Mouse (Mus musculus) CH12.LX (cell line): ENCODE data around the gene Tspan5. TPM values are rescaled to one million over a fixed set of nuclear protein-coding genes. Genes with fewer than 3 reads are reported as not detected.
A peak's percentile ranks its signal among the peaks of the same experiment; 100 is the strongest.

ENCODE experiments used
- DNase-seq: peaks from one replicate; pipeline ENCODE4 v3.0.0-alpha.2; 2013; ENCODE audit errors: extremely low read depth
- H3K27ac ChIP-seq: 2 replicates; pipeline ENCODE4 v1.5.1; 2012; ENCODE audit warnings: low read depth, mild to moderate bottlenecking, control low read depth, moderate library complexity; ENCODE audit not compliant: insufficient read depth
- H3K27me3 ChIP-seq: replicated peaks from 2 replicates; pipeline ENCODE3; 2012; ENCODE audit warnings: inconsistent platforms
- H3K36me3 ChIP-seq, 2 experiments: replicated peaks in 1 of 2; 2 replicates each; pipeline versions ENCODE3 to v1.6.1; 2012; ENCODE audit warnings: inconsistent platforms in 1 of 2, low read length in 1 of 2, mild to moderate bottlenecking in 1 of 2, mixed read lengths in 1 of 2, moderate library complexity in 1 of 2; ENCODE audit not compliant: control insufficient read depth in 1 of 2, insufficient read depth in 1 of 2
- H3K4me1 ChIP-seq, 2 experiments: 2 replicates each; pipeline ENCODE4 v1.6.1; 2012; ENCODE audit warnings: inconsistent platforms in 1 of 2, moderate library complexity in 1 of 2; ENCODE audit not compliant: insufficient read depth in 2 of 2, control insufficient read depth in 1 of 2
- H3K4me2 ChIP-seq: 2 replicates; pipeline ENCODE4 v1.6.1; 2012; ENCODE audit warnings: low read depth, mild to moderate bottlenecking, control low read depth; ENCODE audit not compliant: poor library complexity, insufficient read depth, severe bottlenecking
- H3K4me3 ChIP-seq, 3 experiments: fragments of 150-350 bp in 1 of 3; sonication (generic) in 1 of 3; replicated peaks in 1 of 3; 2 replicates each; pipeline versions ENCODE3 to v1.5.1; 2011 to 2012; ENCODE audit warnings: low read depth in 2 of 3, low read length in 2 of 3, mild to moderate bottlenecking in 2 of 3, moderate library complexity in 2 of 3, control low read depth in 1 of 3, improper control_type of control experiment in 1 of 3, inconsistent platforms in 1 of 3, mixed read lengths in 1 of 3; ENCODE audit not compliant: poor library complexity in 1 of 3
- H3K79me2 ChIP-seq: replicated peaks from 2 replicates; pipeline ENCODE4 v1.6.1; 2012; ENCODE audit warnings: mild to moderate bottlenecking, moderate library complexity; ENCODE audit not compliant: control insufficient read depth, poor library complexity, insufficient read depth, severe bottlenecking; ENCODE audit errors: extremely low read depth
- H3K9ac ChIP-seq: 2 replicates; pipeline ENCODE4 v1.6.1; 2012; ENCODE audit warnings: low read depth, mild to moderate bottlenecking, control low read depth, moderate library complexity; ENCODE audit not compliant: insufficient read depth
- H3K9me3 ChIP-seq: replicated peaks from 2 replicates; pipeline ENCODE3; 2012; ENCODE audit warnings: low read length, inconsistent platforms, mixed read lengths
- BHLHE40 ChIP-seq: IDR thresholded peaks from 2 replicates; pipeline ENCODE4 v1.6.1; 2011; ENCODE audit warnings: mild to moderate bottlenecking, low read depth, low read length, improper control_type of control experiment
- CHD1 ChIP-seq: IDR thresholded peaks from 2 replicates; pipeline ENCODE4 v1.6.1; 2012; ENCODE audit warnings: low read depth, low read length, improper control_type of control experiment, inconsistent platforms
- CTCF ChIP-seq, 2 experiments: IDR thresholded peaks in 1 of 2; conservative IDR thresholded peaks in 1 of 2; 2 replicates each; pipeline ENCODE4 v1.5.1; 2011 to 2012; ENCODE audit warnings: low read depth in 2 of 2, low read length in 2 of 2, improper control_type of control experiment in 1 of 2, inconsistent platforms in 1 of 2, mild to moderate bottlenecking in 1 of 2, moderate library complexity in 1 of 2
- E2F4 ChIP-seq: IDR thresholded peaks from 2 replicates; pipeline ENCODE4 v1.6.1; 2011; ENCODE audit warnings: low read depth, low read length, improper control_type of control experiment; ENCODE audit not compliant: insufficient replicate concordance
- ELF1 ChIP-seq: IDR thresholded peaks from 2 replicates; pipeline ENCODE4 v1.6.1; 2014; ENCODE audit warnings: low read depth, mild to moderate bottlenecking, inconsistent platforms, low read length, improper control_type of control experiment
- EP300 ChIP-seq: IDR thresholded peaks from 2 replicates; pipeline ENCODE4 v1.6.1; 2011; ENCODE audit warnings: low read length, improper control_type of control experiment
- HCFC1 ChIP-seq: IDR thresholded peaks from 2 replicates; pipeline ENCODE4 v1.6.1; 2012; ENCODE audit warnings: low read depth, mild to moderate bottlenecking, inconsistent platforms, low read length, improper control_type of control experiment
- IRF4 ChIP-seq: IDR thresholded peaks from 2 replicates; pipeline ENCODE4 v1.6.1; 2014; ENCODE audit warnings: low read depth, mild to moderate bottlenecking, inconsistent platforms, low read length, improper control_type of control experiment
- KAT2A ChIP-seq: IDR thresholded peaks from 2 replicates; pipeline ENCODE4 v1.6.1; 2012; ENCODE audit warnings: low read length, improper control_type of control experiment, inconsistent platforms; ENCODE audit not compliant: insufficient replicate concordance
- MAFK ChIP-seq: IDR thresholded peaks from 2 replicates; pipeline ENCODE4 v1.6.1; 2011; ENCODE audit warnings: low read length, improper control_type of control experiment; ENCODE audit not compliant: insufficient replicate concordance
- MXI1 ChIP-seq: IDR thresholded peaks from 2 replicates; pipeline ENCODE4 v1.6.1; 2011; ENCODE audit warnings: mild to moderate bottlenecking, low read depth, low read length, improper control_type of control experiment
- MYC ChIP-seq: IDR thresholded peaks from 2 replicates; pipeline ENCODE4 v1.6.1; 2011; ENCODE audit warnings: low read depth, mild to moderate bottlenecking, improper control_type of control experiment, low read length
- NELFE ChIP-seq: IDR thresholded peaks from 2 replicates; pipeline ENCODE4 v1.6.1; 2011; ENCODE audit warnings: low read depth, low read length, improper control_type of control experiment
- NRF1 ChIP-seq: IDR thresholded peaks from 2 replicates; pipeline ENCODE4 v1.6.1; 2014; ENCODE audit warnings: low read depth, mild to moderate bottlenecking, inconsistent platforms, low read length, improper control_type of control experiment, moderate library complexity
- PAX5 ChIP-seq: IDR thresholded peaks from 2 replicates; pipeline ENCODE4 v1.6.1; 2012; ENCODE audit warnings: low read length, inconsistent platforms, mixed read lengths
- POLR2A ChIP-seq: IDR thresholded peaks from 2 replicates; pipeline ENCODE4 v1.6.1; 2011; ENCODE audit warnings: low read depth, mild to moderate bottlenecking, improper control_type of control experiment, low read length
- RAD21 ChIP-seq: IDR thresholded peaks from 2 replicates; pipeline ENCODE4 v1.6.1; 2011; ENCODE audit warnings: low read depth, mild to moderate bottlenecking, low read length, improper control_type of control experiment, moderate library complexity
- RCOR1 ChIP-seq: conservative IDR thresholded peaks from 2 replicates; pipeline ENCODE4 v1.6.1; 2012; ENCODE audit warnings: low read depth, mild to moderate bottlenecking, inconsistent platforms, low read length, improper control_type of control experiment
- SIN3A ChIP-seq: IDR thresholded peaks from 2 replicates; pipeline ENCODE4 v1.6.1; 2012; ENCODE audit warnings: low read length, improper control_type of control experiment, inconsistent platforms
- SMC3 ChIP-seq: IDR thresholded peaks from 2 replicates; pipeline ENCODE4 v1.6.1; 2011; ENCODE audit warnings: low read depth, low read length, improper control_type of control experiment
- TBP ChIP-seq: conservative IDR thresholded peaks from 2 replicates; pipeline ENCODE4 v1.6.1; 2011; ENCODE audit warnings: low read depth, low read length, improper control_type of control experiment
- TCF12 ChIP-seq: IDR thresholded peaks from 2 replicates; pipeline ENCODE4 v1.6.1; 2014; ENCODE audit warnings: low read depth, mild to moderate bottlenecking, inconsistent platforms, low read length, improper control_type of control experiment
- USF1 ChIP-seq: IDR thresholded peaks from 2 replicates; pipeline ENCODE4 v1.6.1; 2014; ENCODE audit warnings: low read depth, mild to moderate bottlenecking, inconsistent platforms, low read length, improper control_type of control experiment
- USF2 ChIP-seq: conservative IDR thresholded peaks from 2 replicates; pipeline ENCODE4 v1.6.1; 2011; ENCODE audit warnings: low read depth, low read length, improper control_type of control experiment
- ZC3H11A ChIP-seq: IDR thresholded peaks from 2 replicates; pipeline ENCODE4 v1.6.1; 2012; ENCODE audit warnings: low read depth, mild to moderate bottlenecking, inconsistent platforms, low read length, improper control_type of control experiment
- ZKSCAN1 ChIP-seq: IDR thresholded peaks from 2 replicates; pipeline ENCODE4 v1.6.1; 2012; ENCODE audit warnings: low read depth, inconsistent platforms, low read length, improper control_type of control experiment, borderline replicate concordance
- ZMIZ1 ChIP-seq: IDR thresholded peaks from 2 replicates; pipeline ENCODE4 v1.6.1; 2012; ENCODE audit warnings: low read depth, mild to moderate bottlenecking, inconsistent platforms, low read length, improper control_type of control experiment
- ZNF384 ChIP-seq: IDR thresholded peaks from 2 replicates; pipeline ENCODE4 v1.6.1; 2012; ENCODE audit warnings: low read depth, low read length, improper control_type of control experiment, inconsistent platforms
- dilution Hi-C: fragments of 300-500 bp; cut with MboI; formaldehyde crosslinking; loops from 2 replicates; pipeline ENCODE4 v1.14.3; 2020; ENCODE audit warnings: low sequenced_read_pairs; ENCODE audit not compliant: extremely low pct_unique_long_range_greater_than_20kb, extremely low pct_ligation_motif_present
- in situ Hi-C: fragments of 300-500 bp; cut with MboI; formaldehyde crosslinking; loops from 3 replicates; pipeline ENCODE4 v1.14.3; 2019; ENCODE audit warnings: low sequenced_read_pairs, low pct_ligation_motif_present, low pct_unique_long_range_greater_than_20kb, mixed read lengths
- polyA plus RNA-seq: library from polyadenylated mRNA; unstranded; fragments of >175 nt; gene quantifications from 2 replicates; pipeline ENCODE4 v1.2.1, GENCODE M21; 2012; ENCODE audit warnings: low read depth; ENCODE audit not compliant: insufficient read length
- total RNA-seq, 2 experiments: library from RNA; depleted of rRNA; stranded (reverse); fragments of 300-350 nt in 1 of 2; fragments of >200 nt in 1 of 2; gene quantifications; 2 replicates each; pipeline ENCODE4 v1.2.3; 2012 to 2014

Tspan5 gene
- total and polyA plus RNA-seq, 3 experiments, result 17.2 to 43.1 (median 25.9) TPM

DNA sequence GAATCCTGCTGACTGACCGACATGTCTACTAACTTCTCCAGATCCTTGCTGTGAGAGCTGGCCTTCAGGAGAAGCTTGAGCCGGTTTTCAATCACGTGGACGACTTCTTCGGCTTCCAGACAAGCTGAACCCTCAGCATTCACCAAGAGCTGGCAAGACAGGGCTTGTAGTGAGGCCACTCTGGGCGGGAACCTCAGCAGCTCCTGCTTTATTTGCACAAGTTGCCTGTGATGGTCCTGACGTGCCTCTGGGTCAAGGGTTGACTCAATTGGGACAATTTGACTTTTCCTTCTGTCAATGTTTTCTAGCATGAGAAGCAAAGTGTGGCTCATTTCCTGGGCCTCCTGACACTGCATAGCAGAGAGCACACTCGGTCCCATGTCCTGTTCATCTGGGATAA is 194.8 kb downstream of the Tspan5 start:
- Histone ChIP-seq H3K4me1 (no peaks in the 10 kb centered on the region), H3K79me2 (no peaks in the 10 kb centered on the region), H3K9me3 (no peaks in the 10 kb centered on the region), H3K27me3 (no peaks in the 10 kb centered on the region), H3K4me3 (no peak overlapping the region), H3K9ac (no peak overlapping the region), H3K36me3 (peaks cover 5 to 37% of the 10 kb centered on the region in 2 experiments), H3K4me2 (no peak overlapping the region), H3K27ac (no peak overlapping the region)
- dilution Hi-C loops, result no loop called here
- in situ Hi-C loops, result no loop called here
- TF ChIP-seq ELF1 (no peak), CHD1 (no peak), USF2 (no peak)
- DNase-seq, result no peak

DNA sequence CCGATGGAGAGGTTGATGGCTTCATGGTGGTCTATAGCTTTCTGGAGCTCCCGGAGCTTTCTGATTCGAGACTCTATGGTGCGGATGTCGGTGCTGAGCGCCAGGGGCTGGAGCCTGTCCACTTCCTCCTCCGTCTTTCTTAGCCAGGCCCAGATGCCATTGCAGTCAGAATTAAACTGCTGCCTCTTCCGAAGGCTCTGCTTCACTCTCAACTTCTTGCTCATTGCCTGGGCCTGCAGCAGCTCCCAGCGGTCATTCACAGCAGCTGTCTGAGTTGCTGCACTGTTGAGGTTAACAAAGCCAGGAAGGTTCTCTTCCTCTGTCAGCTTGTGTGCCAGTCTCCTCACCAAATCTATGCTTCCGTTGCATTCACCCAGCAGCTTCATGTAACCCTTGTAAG is 195.2 kb downstream of the Tspan5 start:
- Histone ChIP-seq H3K4me3 (no peak overlapping the region), H3K9ac (no peak overlapping the region), H3K4me1 (no peaks in the 10 kb centered on the region), H3K36me3 (peaks cover 5 to 38% of the 10 kb centered on the region in 2 experiments), H3K9me3 (no peaks in the 10 kb centered on the region), H3K79me2 (no peaks in the 10 kb centered on the region), H3K27me3 (no peaks in the 10 kb centered on the region), H3K27ac (no peak overlapping the region), H3K4me2 (no peak overlapping the region)
- no peak for TF ChIP-seq ZMIZ1
- no peak for TF ChIP-seq TBP
- no peak for TF ChIP-seq EP300
- TF ChIP-seq ZC3H11A, result no peak
- TF ChIP-seq MXI1, result no peak
- no peak for TF ChIP-seq ZKSCAN1
- no peak for TF ChIP-seq RCOR1
- TF ChIP-seq KAT2A, result no peak
- TF ChIP-seq RAD21, result peak; percentile 48
- no peak for TF ChIP-seq NRF1
- TF ChIP-seq CTCF (conservative IDR thresholded peaks at IDR 0.05 in 1 of 2, IDR thresholded peaks at IDR 0.05 in 1 of 2; ENCODE audit: low read depth in 2 of 2, low read length in 2 of 2), result peak in 1 of 2 experiments; percentile 50; a peak in 2 of 4 replicates
- no peak for TF ChIP-seq BHLHE40
- no peak for TF ChIP-seq IRF4
- TF ChIP-seq HCFC1, result no peak
- TF ChIP-seq TCF12, result no peak
- TF ChIP-seq ZNF384, result no peak
- TF ChIP-seq USF1, result no peak
- TF ChIP-seq MAFK, result no peak
- no peak for TF ChIP-seq E2F4
- TF ChIP-seq POLR2A, result no peak
- no peak for TF ChIP-seq CHD1
- TF ChIP-seq SMC3, result peak; percentile 43
- no peak for TF ChIP-seq SIN3A
- TF ChIP-seq PAX5, result no peak
- TF ChIP-seq NELFE, result no peak
- no peak for TF ChIP-seq MYC
- dilution Hi-C loops (no loop called here), in situ Hi-C loops (no loop called here)
- DNase-seq, result no peak
